Mouse (Mus musculus) 416B (cell line): ENCODE measurements around the gene Hist1h3d.
A peak's percentile ranks its signal among the peaks of the same experiment; 100 is the strongest.

Experiments
- DNase-seq: peaks from one replicate; pipeline ENCODE4 v3.0.0; 2011; ENCODE audit warnings: low read depth

Hist1h3d gene

DNA sequence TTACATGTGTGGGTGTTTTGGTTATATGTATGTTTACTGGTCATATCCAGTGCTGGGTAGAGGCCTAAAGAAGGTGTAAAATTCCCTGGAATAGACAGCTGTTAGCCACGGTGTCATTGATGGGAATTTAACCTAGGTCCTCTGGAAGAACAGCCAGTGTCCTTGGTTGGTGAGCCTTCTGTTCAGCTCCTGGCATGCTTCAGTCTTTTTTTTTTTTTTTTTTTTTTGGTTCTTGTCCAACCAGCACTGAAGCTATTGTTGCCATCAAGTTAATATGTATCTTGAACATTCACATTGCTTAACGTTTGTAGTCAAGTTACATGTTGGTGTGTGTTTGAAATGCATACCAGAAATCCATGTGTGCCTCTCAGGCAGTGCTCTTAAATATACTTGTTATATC is 11.1 kb upstream of the Hist1h3d start:
- DNase-seq: no peak

DNA sequence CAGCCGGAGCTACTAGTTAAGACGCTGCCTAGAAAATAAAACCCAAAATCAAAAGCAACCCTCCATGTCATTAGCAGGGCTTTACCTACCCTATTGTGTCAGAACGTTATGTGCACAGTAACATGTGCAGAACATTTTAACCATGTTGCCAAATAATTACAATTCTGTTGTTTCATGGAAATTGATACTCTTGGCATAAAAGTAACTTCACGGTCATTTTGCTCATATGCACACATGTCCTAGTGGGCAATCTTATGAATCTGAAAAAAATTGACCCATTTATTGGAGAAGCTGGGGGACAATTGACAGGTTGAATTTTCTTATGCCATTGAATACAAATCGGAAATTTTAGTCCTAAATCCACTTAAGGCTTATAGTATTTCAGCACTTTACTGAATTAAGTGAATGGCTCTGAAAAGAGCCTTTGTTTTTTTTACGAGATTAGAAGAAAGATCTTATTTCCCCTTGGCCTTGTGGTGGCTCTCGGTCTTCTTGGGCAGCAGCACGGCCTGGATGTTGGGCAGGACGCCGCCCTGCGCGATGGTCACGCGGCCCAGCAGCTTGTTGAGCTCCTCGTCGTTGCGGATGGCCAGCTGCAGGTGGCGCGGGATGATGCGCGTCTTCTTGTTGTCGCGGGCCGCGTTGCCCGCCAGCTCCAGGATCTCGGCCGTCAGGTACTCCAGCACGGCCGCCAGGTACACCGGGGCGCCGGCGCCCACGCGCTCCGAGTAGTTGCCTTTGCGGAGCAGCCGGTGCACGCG is 5.1 kb upstream of the Hist1h3d start:
- DNase-seq: peak; percentile 91

- peak; percentile 100 for DNase-seq
Observed at GRCm38 (mm10) chr13:23571022-23571503, 4.5 kb upstream of the Hist1h3d start, which contains the start of the genes Hist1h2ae and Hist1h2bg. Hist1h2ae (minus strand) TSS chr13:23571220. Hist1h2bg (plus strand) TSS chr13:23571396.

DNA sequence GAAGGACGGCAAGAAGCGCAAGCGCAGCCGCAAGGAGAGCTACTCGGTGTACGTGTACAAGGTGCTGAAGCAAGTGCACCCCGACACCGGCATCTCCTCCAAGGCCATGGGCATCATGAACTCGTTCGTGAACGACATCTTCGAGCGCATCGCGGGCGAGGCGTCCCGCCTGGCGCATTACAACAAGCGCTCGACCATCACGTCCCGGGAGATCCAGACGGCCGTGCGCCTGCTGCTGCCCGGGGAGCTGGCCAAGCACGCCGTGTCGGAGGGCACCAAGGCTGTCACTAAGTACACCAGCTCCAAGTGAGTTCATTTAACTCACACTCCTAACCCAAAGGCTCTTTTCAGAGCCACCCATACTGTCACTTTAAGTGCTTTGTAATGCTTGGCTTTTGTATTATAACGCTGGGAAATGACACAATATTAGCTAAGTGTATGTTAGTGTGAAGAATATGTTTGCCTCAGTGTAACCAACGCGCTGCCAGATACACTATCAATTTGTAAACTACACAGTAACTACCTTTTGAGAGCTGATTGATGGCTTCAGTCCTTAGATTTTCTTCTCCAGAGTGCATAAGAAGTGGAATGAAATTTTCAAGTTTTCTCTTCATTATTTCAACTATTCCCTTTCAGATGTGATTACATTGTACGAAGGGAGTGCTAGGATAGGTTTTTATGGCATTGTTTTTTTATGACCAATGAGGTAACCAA is 3.9 kb upstream of the Hist1h3d start:
- peak; percentile 94 for DNase-seq

GRCm38 (mm10) chr13:23572218-23573033 is 3.1 kb upstream of the Hist1h3d start:
- peak; percentile 92 for DNase-seq

DNA sequence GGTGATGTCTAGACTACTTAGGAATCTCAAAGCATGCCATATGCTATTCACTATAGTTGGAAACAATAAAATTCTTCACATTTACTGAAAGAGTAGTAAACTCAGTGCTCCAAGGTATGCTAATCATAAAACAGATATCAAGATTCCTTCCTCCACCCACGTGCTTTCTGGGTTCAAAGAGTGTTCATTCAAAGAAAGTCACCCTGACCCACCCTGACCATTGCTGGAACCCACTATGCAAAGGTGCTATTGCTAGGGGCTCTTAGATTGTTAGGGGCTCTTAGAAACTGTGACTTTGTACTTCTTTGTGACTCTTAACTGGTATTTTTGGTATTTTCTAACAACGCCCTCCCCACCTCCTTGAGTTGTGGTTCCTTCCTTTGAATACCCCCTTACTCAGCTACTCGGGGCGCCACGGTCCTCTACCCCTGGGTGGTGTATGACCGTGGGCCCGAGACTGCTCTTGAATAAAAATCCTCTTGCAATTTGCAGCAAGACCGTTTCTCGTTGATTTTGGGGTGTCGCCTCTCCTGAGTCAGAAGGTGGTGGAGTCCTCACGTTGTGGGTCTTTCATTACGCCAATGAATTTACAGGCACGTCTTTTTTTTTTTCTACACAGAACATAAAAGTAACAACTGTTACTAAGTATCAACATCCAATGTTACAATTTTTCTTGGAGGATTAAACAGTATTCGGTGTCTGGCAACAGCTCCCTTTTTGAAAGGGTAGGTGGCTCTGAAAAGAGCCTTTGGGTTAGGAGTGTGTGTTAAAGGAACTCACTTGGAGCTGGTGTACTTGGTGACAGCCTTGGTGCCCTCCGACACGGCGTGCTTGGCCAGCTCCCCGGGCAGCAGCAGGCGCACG is 2.3 kb upstream of the Hist1h3d start:
- peak; percentile 87 for DNase-seq

DNA sequence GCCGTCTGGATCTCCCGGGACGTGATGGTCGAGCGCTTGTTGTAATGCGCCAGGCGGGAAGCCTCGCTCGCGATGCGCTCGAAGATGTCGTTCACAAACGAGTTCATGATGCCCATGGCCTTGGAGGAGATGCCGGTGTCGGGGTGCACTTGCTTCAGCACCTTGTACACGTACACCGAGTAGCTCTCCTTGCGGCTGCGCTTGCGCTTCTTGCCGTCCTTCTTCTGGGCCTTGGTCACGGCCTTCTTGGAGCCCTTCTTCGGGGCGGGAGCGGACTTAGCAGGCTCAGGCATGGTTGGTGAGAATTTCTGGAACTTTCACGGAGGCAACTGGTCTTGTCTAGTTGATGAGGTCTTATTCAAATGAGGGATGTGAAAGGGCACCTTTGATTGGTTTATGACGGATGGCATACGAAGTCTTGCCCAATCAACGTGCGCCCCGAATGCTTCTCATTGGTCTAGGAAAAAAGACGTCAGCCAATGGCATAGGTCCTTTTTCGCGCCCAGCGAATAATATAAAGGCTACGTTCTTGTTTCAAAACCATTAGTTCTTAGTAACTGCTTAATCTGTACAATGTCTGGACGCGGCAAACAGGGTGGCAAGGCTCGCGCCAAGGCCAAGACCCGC is 1.6 kb upstream of the Hist1h3d start, which contains the start of the genes Hist1h2bf and Hist1h2ad:
Gene Hist1h2bf (minus strand): TSS at position 299 of the 627 bp plus-strand sequence.
Gene Hist1h2ad (plus strand): TSS at position 484 of the 627 bp plus-strand sequence.
- DNase-seq: peak; percentile 100

GRCm38 (mm10) chr13:23574546-23575170 is 905 bp upstream of the Hist1h3d start:
- peak; percentile 91 for DNase-seq

- peak; percentile 84 for DNase-seq
Observed at GRCm38 (mm10) chr13:23575864-23576313, 326 bp downstream of the Hist1h3d start.

DNA sequence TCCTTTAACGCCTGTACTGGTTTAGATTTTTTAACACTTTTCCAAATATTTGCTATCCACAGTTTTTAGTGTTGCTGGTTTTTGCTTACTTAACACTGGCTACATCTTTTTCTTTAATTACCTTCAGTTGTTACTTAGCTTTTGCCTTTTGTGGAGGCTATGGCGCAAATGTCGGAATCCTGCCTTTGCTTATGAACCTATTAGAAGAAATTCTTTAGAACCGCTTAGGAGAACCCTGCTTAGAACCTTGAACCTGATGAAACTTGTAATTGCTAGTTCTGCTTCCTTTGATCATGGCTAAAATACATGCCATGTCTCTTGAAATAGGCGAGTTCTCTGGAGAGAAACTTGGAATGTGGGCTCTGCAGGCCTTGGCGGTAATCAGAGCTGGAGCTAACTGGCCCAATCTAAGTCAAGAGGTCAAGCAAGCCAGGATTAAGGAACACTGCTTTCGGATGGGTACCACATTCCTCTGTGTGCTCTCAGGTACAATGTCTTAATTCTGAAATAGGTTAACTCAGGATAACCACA is 853 bp downstream of the Hist1h3d start:
- DNase-seq: peak; percentile 89

DNA sequence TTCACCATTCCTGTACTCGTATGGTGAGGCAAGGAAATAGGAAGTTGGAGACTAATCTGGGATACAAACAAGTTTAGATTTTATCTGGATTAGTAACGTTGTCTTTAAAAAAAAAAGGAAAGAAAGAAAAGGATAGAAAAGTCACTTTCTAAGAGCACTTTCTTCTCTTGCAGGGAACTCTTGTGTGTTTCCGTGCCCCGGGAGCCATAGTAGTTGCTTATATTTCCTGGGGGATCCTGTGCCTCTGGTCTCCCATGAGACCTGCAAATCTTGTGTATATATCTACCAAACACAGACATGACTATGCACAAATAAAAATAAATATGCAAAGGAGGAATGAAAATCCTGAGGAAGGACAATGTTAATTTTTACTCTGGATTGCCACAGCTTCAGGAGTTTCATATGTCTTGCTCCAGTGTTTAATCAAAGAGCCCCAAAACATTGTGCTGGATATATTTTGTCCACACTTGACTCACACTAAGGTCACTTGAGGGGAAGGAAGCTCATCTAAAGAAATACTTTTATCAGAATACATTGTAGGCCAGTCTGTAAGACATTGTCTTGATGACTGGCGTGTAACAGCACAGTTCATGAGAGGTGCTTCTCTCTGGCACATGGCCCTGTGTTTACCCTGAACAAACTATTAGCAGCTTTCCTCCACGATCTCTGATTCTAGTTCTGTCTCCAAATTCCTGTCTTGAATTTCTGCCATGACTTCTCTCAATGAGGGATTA is 1.5 kb downstream of the Hist1h3d start:
- DNase-seq: peak; percentile 75

DNA sequence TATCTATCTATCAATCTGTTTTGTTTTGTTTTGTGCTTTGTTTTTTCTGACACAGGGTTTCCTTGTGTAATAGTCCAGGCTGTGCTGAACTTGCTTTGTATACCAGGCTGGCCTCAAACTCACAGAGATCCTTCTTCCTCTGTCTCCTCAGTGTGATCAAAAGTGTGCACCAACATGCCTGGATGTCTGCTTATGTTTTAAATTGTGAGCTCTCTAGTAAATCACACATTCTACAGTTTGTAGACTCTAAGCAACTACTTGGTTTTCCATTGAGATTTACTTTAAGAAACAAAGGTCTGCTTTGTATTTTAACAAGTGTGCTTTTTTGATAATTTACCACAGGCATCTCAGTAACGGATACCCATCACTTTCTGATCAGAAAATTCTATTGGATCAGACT is 2.3 kb downstream of the Hist1h3d start:
- DNase-seq: peak; percentile 50

DNA sequence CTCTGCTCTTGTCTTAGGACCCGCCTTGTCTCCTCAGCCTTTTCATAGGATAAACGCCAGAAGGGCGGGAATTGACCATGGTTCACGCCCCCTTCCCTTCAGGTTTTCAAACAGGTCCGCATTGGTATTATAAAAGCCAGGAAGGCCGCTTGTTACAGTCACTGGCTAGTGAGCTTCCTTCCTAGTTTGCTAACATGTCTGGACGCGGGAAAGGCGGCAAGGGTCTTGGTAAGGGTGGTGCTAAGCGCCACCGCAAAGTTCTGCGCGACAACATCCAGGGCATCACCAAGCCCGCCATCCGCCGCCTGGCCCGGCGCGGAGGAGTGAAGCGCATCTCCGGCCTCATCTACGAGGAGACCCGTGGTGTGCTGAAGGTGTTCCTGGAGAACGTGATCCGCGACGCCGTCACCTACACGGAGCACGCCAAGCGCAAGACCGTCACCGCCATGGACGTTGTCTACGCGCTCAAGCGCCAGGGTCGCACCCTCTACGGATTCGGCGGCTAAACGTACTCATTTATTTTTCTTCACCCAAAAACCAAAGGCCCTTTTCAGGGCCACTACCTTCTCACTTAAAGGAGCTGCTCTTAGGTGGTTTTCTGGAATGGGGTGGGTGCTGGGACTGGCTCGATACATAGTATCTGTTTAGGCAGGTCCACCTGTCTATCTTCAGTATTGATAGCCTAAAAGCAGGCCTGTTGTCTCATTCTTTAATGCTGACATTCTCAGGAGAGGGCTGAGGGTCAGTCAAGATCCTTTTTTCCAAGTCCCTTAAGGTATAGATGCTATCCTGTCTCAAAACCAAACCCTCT is 6.0 kb downstream of the Hist1h3d start, which contains the start of gene Hist1h4d:
Gene Hist1h4d (plus strand): TSS at position 191 of the 811 bp plus-strand sequence.
- peak; percentile 100 for DNase-seq

DNA sequence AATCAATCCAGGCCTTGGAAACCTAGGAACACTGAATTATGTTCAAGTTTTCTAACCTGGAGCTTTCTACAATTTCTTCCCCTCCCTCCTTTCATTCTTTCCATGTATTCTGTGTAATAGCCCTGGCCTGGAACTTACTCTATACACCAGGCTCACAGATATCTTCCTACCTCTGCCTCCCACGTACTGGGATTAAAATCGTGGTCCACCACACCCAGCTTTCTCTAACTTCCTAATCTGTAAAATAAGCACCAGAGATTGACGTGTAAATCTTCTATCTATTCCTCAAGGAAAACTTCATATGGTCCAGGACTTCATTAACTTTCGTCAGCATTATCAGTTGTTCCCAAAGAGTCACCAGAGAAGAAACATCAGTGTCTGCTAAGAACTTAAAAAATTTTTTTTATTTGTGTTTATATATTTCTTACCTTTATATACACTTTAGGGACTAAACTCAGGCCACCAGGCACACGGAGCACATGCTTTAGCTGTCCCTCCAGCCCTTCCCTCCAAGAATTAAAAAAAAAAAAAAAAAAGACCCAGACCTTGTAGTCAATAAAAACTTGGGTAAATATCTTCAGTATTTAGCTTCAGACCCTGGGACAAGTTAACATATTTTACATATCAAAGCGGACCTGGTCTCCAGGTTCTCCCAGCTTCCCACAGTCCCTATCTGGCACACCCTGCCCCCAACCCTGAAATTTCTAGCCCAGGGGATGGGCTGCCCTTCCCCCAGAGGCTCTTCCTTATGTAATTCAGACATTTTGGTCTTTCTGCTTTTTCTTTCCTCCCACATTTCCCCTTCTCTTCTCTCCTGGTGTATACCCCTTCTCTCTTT is 6.9 kb downstream of the Hist1h3d start:
- peak; percentile 82 for DNase-seq

DNA sequence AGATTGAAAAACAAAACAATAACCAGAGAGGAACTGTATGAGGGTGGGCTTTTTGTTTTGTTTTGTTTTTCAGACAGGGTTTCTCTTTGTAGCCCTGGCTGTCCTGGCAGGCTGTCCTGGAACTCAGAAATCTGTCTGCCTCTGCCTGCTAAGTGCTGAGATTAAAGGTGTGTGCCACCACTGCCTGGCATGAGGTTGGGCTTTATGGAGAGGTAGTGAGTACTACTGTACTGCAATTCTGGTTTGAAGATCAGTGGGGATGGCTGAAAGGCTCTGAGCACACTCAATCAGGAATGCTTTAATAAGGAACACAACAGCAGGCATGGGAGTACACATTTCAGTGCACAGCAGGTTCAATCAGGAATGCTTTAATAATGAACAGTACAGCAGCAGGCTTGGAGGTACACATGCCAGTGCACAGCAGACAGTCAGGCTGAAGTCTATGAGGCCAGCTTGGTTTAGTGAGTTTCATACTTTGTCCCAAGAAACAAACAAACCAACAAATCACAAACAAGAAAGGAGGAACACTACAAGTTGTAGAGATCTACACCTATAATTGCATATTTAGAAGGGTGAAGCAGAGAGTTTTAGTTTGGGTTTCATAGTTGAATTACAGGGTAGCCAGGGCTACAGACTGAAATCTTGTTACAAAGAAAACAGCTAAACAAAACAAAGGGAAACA is 8.0 kb downstream of the Hist1h3d start:
- peak; percentile 54 for DNase-seq

DNA sequence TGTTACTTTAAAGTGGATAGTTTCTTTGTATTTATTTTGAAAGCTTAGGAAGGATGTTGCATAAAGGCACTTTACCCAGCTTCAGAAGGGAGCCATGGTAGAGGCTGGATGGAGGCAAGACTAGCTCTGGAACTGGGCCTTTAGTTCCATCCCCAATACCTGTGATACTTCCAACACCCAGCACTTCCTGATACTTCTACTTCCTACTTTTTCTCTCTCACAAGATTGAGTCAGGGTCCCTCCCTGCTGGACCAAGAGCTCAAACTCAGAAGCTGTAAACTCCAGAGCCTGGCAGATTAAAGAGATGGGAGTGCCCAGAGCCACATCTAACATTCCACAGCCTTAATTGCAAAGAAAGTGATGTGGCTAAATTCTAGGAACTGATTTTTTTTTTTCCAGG is 8.8 kb downstream of the Hist1h3d start:
- DNase-seq: peak; percentile 68
